Mouse (Mus musculus) Muller cell, postnatal 12 days (primary cell): ENCODE measurements at regions not wholly inside any gene's neighbourhood (a gene's known extent, or its start where the extent isn't known, plus 50 kb on each side); places are given as distances from the start of the nearest gene placed in this dataset.

ENCODE experiments used
- DNase-seq: peaks from one replicate; pipeline ENCODE4 v3.0.0-alpha.2; 2015; ENCODE audit errors: inconsistent ontology term

DNA sequence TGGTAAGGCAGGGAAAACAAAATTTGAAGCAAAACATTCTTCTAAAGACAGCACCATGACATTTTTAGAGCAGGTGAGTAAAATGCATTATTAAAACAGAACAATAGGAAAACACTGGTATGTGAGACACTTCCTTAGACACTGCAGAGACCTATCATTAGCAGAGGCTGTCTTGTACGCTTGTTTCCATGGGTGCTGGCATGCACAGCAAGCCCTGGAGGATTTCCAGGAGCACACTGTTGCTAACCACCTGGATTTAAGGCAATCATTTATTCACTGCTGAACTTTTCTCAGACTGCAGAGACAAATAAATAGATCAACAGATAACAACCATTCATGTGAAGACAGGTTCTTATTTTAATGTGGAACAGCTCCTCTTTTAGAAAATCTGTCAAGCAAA lies 127.7 kb downstream of the Pros1 start:
- DNase-seq, result no peak

DNA sequence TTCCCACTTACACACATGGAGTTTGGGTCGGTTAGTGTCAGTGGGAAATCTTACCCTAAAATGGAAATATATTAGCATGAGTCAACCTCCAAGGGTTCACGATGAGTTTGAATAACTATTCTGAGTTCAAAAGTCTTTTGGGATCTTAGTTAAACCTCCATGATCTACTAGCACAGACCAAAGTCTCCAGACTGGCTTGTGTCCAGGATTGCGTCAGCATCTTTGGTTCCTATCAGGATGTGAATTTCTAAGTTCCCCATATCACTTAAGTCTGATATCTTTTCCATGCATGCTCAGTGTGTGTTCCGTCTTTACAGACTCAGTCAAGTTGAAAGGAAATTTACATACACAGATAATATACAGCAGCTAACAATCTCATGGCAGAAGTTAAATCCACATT lies 128.5 kb downstream of the Pros1 start:
- no peak for DNase-seq

DNA sequence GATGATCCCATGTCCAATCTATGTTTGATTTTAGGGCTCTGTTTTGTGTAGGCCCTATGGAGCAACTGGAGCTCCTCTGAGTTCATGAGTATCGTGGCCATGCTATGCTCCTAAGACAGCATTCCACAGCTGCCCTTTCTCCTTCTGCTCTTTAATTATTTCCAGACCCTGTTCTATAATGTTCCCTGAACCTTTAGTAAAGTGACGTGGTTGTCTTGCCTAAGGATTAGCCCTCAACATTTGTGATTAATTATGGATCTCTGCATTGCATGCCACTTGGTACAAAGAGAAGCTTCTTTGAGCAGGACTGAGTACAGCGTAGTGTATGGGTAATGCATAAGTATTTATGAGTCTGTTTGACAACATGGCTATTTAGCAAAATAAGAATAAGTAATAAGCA lies 141.4 kb downstream of the Pros1 start:
- DNase-seq, result no peak

DNA sequence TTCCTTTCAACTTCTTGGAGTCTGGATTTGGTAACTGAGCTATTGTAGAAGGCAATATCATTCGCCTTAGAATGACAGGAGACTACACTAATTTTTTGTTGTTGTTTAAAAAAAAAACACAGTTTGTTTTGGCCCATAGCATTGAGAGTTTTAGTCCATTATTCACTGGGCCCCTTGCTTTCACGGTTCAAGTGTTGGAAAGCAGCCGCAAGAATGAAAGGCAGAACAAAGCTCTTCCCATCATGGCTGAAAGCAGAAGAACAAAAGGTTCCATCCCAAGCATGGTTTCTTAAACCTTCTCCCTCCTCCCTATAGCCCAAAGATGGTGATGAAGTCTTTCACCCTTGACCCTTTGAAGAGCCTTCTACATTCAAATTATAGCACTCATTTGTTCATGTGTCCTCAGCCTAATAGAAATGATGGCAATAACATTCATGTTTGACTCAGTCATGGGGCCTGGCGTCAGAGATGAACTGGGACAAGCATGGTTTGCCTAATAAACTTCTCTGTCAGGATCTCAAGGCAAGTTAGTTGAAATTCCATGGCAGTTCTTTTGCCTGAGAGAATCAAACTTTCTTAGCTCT lies 157.1 kb downstream of the Pros1 start:
- DNase-seq, result peak; percentile 81

DNA sequence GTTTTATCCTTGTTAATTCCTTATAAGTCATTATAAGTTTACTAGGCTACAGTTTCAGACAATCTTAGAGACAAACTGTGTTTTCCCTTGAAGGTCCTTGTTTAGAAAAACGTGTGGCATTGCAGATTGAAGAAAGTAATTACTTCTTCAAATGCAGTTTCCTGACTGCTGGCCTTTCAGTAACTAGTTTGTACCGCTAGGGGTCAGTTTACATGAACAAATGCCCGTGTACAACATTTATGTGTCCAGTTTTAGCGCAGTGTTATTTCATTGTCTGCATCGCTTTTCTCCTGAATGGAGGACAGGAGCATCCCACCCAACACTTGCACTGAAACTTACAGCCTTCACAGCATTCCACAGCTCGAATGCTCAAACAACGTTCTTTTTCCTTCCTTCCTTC lies 160.3 kb downstream of the Pros1 start:
- no peak for DNase-seq

DNA sequence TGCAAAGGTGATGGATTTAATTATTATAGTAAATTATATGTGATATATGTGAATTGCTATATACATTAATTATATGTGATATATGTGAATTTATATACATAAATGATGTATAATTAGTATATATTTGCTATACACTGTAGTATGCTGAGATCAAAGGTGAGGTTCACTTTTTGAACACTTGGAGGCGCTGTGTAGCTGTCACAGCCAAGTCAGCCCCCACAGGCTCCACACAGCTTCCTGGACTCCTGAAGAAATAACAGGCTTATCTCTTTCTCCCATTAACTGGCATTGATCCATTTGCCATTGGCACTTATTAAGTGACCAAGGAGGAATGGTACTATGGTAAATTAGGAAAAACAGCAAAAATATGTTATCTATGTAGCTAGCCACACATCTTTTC lies 162.0 kb downstream of the Pros1 start:
- peak; percentile 25 for DNase-seq

DNA sequence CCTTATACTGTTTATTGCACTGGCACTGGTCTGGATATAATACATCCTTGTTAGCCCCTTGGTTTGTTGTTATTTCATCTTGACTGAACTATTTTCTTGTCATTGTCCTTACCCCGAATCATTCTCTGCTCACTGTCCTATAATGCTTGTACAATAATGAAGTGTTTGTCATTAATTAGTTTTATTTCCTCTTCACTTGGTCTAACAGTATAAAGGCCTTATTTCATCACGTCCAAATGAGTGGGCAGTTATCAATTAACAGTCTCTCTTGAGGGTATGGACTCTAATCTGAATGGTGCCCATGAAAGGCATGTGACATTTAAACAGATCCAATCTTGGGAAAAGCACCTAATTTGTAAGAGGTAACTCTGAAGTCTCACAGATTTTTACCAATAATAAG lies 162.6 kb downstream of the Pros1 start:
- peak; percentile 17 for DNase-seq

DNA sequence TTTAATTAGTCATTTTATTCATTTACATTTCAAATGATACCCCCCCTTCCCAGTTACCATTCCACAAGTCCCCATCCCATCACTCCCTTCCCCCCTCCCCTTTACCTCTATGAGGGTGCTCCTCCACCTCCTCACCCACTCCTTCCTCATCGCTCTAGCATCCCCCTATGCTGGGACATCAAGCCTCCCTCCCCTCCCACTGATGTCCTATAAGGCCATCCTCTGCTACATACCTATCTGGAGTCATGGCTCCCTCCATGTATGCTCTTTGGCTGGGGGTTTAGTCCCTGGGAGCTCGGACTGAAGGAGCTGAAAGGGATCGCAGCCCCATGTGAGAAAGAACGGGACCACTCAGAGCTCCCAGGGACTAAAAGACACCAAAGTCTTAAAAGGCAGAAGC lies 176.3 kb downstream of the Pros1 start:
- no peak for DNase-seq

DNA sequence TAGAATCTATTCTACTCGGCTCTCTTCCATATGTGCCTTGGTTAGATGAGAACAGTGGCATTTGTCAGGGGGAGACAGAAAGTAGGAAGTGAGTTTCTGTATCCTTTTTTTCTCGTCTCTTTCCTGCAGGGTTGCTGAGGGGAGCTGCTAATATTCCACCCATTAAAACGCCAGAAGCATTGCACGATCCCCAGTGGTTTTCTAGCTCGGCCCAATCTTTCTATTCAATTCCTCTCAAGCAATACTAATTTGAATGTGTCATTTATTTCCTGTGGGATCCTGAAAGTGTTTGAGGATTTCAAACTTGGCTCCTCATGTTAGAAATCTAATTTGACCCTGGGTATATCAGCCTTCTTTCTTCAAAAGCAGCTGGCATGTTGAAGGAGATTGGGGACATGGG lies 176.9 kb downstream of the Pros1 start:
- peak; percentile 80 for DNase-seq

DNA sequence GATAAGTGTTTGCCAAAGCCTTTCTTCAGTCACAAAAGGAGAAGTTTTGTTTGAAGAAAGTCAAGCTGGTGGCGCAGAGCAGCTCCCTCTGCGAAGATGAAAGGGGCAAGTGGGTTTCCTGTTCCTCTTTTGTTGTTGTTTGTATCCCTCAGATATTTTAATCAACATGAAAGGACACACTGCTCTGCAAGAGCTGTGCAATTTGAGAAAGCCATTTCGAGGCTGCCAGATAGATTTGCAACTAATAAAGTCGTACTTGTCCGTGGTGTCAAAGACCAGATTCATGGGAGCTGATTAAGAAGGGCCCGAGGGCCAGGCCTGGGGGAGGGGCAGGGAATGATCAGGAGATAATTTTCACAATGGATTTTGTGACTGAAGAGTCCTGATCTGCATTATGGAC lies 177.7 kb downstream of the Pros1 start:
- no peak for DNase-seq

DNA sequence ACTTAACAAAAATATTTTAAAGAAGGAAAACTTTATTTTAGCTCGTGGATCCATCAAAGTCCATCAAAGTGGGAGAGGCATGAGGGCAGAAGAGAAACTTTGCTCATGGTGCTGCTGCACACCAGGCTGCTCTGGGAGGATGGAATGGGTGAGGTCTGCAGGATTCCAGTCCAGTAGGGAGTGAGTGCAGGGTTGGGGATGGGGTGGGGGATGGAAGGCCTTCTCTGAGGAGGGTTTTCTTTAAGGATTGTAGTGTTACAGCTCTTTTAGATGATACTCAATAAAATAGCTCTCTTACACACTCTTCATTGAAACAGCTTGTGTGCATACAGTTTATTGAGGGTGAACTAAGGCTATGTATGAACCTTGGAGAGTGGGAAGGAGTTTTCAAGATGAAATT lies 195.0 kb downstream of the Pros1 start:
- DNase-seq, result no peak

DNA sequence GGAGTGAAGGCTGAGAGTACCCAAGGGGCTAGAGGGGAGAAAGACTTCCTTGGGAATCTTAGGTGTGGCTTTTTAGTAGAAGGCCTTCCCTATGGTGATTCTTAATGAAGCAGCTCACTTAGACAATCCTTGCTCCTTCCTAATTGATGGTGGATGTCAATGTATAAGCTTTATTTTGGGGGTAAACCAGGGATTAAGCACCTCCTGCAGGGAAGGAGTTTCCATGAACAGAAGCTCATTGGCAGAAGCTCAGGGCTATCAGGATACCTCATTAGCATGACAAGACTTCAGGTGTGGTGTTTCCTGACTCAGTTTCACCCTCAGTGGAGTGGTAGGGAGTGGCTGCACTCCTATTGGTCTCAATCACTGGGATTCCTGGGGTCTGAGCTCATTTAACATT lies 208.8 kb downstream of the Pros1 start:
- no peak for DNase-seq

DNA sequence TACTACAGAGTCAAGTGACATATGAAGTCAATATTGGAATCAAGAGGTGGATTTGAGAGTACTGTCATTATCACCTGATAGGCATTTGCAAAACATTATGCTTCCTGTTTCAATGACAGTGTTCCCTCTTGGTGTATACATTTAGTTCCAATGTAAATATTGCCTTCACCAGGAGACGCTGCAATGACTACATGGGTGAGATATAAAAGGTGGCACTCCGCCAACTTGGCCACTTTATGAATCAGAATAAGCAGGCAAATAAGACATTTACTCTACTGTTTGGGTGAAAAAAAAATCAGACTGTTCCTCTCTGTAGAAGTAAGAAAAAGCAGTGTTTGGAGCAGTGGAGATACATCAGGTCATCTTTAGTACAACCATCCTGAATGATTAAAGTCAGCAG lies 215.9 kb downstream of the Pros1 start:
- DNase-seq, result no peak

DNA sequence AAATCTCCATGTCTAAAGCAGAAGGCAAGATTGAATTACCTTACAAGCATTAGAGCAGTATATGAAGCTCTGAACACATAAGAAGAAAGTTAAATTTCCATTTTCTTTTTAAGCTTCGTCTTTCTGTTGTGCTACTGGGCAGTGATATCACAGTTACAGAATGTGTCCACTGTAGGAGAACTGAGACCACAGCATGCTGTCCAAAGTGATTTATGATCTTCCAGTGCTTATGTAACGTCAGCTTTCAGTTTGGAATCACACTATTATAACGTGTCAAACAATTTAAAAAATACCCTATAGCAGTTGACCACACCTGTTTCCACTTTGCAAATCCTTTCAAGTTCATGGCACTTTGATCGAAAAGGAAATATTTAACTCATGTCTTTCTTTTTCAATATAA lies 221.7 kb downstream of the Pros1 start:
- no peak for DNase-seq

DNA sequence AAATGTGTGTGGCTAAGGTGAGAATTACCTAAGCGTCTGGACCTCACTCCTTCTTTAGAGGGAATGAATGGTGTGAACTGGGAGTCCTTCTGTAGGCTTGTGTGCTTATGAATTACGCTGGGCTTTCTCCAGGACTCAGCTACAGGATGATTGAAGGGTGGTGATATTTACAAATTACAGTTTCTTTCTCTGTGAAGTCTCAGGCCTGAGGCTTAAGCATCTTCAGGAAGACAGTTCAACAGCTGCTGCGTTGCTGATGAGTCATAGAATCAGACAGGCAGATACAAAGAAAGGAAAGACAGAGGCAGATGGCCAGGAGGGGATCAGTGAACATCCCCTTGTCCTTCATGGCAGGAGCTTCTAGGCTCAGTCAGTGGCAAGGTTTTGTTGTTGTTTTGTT lies 227.3 kb downstream of the Pros1 start:
- DNase-seq, result peak; percentile 11

DNA sequence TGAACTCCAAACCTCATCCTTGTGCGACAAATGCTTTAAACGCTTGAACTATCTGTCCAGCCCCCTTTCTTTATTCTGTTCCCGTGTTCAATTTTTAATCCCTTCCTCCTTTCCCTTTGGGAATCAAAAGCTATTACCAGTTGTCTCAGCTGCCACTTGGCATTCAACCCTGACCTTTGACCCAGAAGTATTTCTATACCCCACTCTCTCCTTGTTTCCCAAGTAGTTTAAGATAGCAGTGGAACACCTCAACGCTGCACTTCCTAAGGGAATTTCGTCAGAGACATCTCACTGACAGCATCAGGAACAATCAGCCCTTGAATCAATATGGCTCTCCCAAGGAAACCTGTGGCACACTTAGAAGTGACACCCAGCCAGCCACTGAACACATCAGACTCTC lies 229.1 kb downstream of the Pros1 start:
- DNase-seq, result no peak

DNA sequence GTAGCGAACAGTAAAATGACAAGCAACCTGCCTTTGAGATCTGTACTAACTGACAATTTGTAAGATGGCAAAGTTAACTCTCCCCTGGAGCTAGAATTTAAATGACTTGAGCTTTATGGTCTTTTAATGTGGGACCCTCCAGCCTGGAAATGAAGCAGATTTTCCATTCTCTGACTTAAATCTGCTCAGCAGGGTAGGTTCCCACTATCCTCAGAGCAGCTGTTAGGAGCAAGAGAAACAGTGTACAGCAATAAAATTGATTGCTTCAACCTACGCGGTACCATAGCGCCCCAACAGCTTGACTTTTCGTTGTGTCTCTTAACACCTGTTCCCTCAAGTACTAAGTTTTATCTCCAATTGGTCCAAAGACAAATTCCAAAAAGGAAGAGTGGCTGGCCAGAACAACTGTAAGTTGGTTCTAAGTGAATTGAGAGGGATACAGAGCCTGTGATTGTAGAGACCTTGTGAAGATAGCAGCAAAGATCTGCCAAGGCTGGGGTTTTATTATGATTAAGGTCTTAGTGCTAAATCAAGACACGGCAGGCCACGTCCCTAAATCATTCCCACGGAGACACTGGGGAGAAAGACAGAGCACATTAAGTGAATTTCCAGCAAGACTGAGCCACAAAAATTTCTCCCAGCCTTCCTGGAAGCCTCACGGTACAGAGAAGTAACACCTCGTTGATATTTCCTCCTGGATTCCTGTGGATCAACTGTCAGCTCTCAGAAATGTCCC lies 230.1 kb downstream of the Pros1 start:
- DNase-seq, result no peak

DNA sequence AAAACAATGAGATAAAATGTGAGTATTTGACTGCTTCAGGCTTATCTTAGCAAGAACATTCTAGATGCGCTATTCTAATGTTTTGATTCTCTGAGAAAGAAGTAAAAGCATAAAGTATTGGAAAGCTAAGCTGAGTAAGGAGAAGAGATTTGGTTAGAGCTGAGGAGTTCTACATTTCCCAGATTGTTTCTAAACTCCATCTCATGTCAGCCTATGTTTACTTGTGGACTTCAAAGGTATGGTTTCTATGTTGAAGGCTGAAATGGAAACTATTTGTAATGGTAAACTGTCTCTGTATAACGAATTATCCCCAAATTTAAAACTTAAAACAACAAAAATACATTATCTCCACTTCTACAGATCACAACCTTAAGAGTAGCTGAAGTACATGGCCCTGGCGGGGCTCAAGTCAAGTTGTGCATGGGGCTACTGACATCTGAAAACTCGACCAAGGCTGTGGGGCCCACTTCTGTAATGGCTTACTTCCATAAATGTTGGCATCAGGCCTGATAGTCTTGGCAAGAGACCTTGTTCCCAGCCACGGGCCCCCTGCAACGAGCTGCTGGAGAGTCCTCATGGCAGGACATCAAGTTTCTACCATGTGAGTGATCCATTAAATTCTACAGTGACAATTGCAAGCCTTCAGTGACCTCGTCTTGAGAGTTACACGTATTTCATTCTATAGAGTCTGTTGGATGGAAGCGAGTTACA lies 232.1 kb downstream of the Pros1 start:
- DNase-seq, result no peak

DNA sequence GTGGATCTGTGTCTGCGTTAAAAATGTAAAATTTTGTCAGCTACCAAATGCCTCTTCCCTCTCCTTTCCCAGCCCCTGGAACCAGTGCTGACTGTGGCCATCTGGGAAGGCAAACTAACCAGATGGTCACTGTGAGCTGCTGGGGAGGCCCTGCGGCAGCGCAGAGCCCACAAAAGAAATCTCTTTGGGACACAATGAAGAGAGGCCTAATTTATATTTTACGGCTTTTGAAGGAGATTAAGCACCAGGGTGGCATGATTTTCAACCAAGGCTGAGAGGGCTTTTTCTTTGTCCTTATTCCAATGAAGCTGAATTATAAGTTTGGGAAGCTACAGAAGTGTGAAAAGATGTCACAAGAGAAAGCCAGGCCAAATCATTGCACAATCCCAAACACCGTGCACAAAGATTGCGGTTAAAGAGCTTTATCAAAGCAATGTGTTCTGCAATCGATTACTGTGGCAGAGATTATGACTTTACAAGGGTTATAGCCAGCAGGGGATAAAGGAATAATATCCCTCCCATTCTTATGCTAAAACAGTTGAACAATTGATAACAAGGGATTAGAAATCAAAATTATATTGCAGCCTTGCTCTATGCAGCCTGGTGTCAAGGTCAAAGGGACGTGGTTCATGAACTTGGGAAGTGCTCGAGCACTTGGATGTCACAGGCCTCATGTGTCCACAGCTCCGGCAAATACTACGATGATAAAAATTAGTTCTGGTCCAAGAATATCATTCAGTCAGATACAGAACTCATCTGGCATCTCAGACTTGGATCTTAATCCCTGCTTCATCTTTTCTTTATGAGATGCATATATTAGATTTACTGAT lies 237.6 kb downstream of the Pros1 start:
- DNase-seq, result peak; percentile 22

DNA sequence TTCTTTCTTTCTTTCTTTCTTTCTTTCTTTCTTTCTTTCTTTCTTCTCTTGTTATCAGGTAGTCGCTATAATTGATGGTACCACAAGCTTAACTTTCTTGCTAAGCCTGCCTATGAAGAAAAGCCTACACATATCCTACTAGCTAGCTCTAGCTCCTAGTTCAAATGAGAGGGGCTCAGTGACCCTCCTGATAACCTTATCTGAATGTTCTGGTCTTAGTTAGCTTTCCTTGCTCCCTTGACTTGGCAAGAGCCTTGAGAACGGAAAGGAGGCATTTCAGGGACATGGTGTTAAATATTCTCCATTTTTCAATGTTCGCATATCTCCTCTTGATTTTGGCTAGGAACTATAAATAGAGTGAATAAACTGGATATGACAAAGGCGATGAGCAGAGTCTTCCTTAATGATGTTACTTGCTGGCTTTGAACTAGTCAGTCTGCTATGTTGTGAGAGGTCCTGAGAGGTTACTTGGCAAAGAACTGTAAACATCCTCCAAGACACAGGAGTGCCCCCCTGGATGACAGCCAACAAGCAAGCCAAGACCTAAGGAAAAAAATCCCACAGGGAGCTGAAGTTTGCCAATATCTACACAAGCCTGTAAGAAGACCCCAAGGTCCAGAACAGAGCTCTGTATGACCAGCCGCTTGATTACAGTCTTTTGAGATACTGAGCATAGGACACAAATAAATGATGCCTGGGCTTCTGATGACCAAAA lies 240.2 kb downstream of the Pros1 start:
- no peak for DNase-seq

DNA sequence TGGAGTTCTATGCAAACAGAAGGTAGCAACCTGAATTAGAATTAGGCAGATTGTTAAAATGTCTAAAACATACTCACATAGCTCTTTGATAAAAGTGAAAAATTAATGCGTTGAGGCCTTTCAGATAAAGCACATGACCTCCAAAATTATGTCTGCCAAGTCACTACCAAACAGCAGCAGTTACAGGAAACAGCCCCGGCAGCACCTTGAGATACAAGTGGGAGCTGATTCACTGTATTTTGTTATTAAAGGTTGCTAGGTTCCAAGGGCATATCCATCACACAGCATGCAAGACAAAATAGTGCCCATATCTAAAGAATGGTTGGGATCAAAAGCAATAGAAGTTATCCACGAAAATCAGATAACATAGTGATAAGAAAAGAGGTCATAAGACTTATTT lies 248.3 kb downstream of the Pros1 start:
- no peak for DNase-seq

DNA sequence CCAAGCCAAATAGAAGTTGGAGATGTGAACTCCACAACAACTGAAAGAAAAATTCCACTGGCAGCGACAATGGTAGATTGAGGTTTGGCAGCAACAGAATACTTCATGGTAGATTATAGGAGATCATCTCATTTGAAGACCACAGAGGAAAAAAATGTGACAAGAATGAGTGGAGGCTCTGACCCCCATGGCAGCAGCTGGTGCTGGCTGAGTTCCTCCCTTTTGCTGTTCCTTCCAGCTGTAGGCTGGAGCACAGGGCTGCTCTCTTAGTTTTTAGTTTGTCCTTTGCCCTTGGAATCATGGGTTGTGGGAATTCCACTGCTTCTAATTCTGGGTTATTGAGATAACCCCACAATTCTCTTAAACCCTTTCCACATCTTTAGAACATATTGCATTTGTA lies 248.8 kb downstream of the Pros1 start:
- no peak for DNase-seq
